In the genomic region with DNA sequence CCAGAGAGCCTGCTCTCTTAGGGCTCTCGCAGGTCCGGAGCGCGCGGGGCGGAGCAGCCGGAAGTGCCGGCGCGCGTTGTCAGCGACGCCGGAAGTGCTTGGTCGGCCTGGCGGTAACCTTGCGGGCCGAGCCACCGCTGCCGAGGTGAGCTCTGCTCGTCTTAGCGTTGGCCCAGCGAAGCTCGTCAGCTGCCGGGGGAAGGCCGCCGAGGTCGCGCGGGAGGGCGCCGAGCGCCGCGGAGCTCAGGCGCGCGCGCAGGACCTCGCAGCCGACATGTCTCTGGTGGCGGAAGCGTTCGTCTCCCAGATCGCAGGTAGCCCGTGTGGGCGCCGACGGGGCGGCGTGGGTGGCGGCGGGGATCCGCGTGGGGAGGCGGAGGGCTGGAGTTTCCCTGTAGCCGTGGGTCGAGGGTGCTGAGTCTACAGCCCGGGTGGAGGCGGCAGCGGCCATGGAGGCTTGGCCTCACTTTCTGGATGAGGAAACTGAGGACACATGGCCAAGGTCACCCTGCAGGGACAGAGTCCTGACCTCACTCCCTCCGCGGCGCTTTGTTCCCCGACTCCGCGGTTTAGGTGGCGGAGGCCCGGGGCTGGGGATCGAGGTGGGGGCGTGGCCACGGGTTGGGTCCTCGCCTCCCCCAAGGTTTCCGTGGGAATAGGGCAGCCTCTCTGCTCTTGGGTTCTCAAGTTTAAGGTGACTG, we compare ENCODE assay signal across 8 mouse cellular contexts. TPM values are rescaled to one million over a fixed set of nuclear protein-coding genes. Genes with fewer than 3 reads are reported as not detected.
DNase-seq lines count a peak whose midpoint lies in the region; ATAC-seq and TF ChIP-seq lines count a peak whose summit lies in the region.

A gene (plus strand): TSS at position 74 of the 701 bp plus-strand sequence.

- under 1% methylated on average over 74 of the region's 74 CpGs for WGBS in forebrain, embryonic 14.5 days
- under 1% methylated on average over 74 of the region's 74 CpGs for WGBS in lung, embryonic 15.5 days

- H3K4me2 ChIP-seq in forebrain, embryonic 14.5 days (ENCODE audit: low read length) = peak within 1 kb of the TSS; percentile 64
- H3K4me2 ChIP-seq in lung, embryonic 15.5 days = peak within 1 kb of the TSS; percentile 70

- peak within 1 kb of the TSS; percentile 2 for H3K27ac ChIP-seq in forebrain, embryonic 14.5 days (ENCODE audit: low read depth, low read length)
- peak within 1 kb of the TSS; percentile 97 for H3K27ac ChIP-seq in layer of hippocampus, adult 2 months
- H3K27ac ChIP-seq in lung, embryonic 15.5 days = peak within 1 kb of the TSS; percentile 93

- intact Hi-C loops in heart, postnatal 14 days (cut with DNase I) = loop anchor here (10.0 kb wide), 1 partner anchor 139 kb away; no protein-coding TSS in a partner anchor

- H3K9me3 ChIP-seq in forebrain, embryonic 14.5 days (replicated peaks; ENCODE audit: control insufficient read depth, low read length) = no peaks in the 10 kb centered on the region
- H3K9me3 ChIP-seq in lung, embryonic 15.5 days = no peaks in the 10 kb centered on the region

- H3K27me3 ChIP-seq in forebrain, embryonic 14.5 days (replicated peaks; ENCODE audit: control insufficient read depth, insufficient read depth, low read length) = no peaks in the 10 kb centered on the region
- peaks cover 8% of the 10 kb centered on the region; the same call in 1 of the 2 replicates for H3K27me3 ChIP-seq in lung, embryonic 15.5 days

- H3K4me3 ChIP-seq in forebrain, embryonic 14.5 days (ENCODE audit: low read depth, low read length) = peak within 1 kb of the TSS; percentile 86
- peak within 1 kb of the TSS; percentile 89 for H3K4me3 ChIP-seq in layer of hippocampus, adult 2 months
- peak within 1 kb of the TSS; percentile 97 for H3K4me3 ChIP-seq in lung, embryonic 15.5 days

- H3K4me1 ChIP-seq in forebrain, embryonic 14.5 days (ENCODE audit: control insufficient read depth, insufficient read depth, low read length) = no peaks in the 10 kb centered on the region
- peaks cover 6% of the 10 kb centered on the region for H3K4me1 ChIP-seq in lung, embryonic 15.5 days

- no peaks in the 10 kb centered on the region for H3K36me3 ChIP-seq in forebrain, embryonic 14.5 days (ENCODE audit: control insufficient read depth, insufficient read depth, low read length)
- H3K36me3 ChIP-seq in lung, embryonic 15.5 days = no peaks in the 10 kb centered on the region

- H3K9ac ChIP-seq in forebrain, embryonic 14.5 days (ENCODE audit: low read length) = peak within 1 kb of the TSS; percentile 89
- peak within 1 kb of the TSS; percentile 85 for H3K9ac ChIP-seq in lung, embryonic 15.5 days

- TF ChIP-seq CTCF in layer of hippocampus, adult 2 months (conservative IDR thresholded peaks at IDR 0.05) = no peak

- peak; percentile 83 for DNase-seq in ES-CJ7 (ENCODE audit: low read depth, low spot score)
- peak; percentile 85 for DNase-seq in forebrain, embryonic 14.5 days (ENCODE audit: low spot score)
- DNase-seq in heart, postnatal 14 days = peak; percentile 82 to 83
- peak; percentile 64 to 77 for DNase-seq in layer of hippocampus, adult 2 months (ENCODE audit: low spot score in 2 of 2)
- peak; percentile 62 for DNase-seq in ovary, adult 18-20 months (ENCODE audit: low spot score)
- peak; percentile 75 for DNase-seq in thymus, postnatal 0 days (ENCODE audit: low spot score)

- ATAC-seq in cerebellum, adult (ENCODE audit: insufficient number of reproducible peaks, low FRiP score, low TSS enrichment) = peak; percentile 97
- ATAC-seq in forebrain, embryonic 14.5 days = peak; percentile 96
- peak; percentile 92 for ATAC-seq in lung, embryonic 15.5 days (ENCODE audit: borderline replicate concordance, extremely low read depth, low FRiP score, low TSS enrichment)

RNA-seq across cellular contexts. Expression of the gene that starts here (rescaled TPM):
- polyA plus RNA-seq in forebrain, embryonic 14.5 days (2014; fragmentation: Nextera tagmentation; extraction: Ambion mirVana) = 161 and 168 TPM in 2 replicates
- total RNA-seq in heart, postnatal 14 days (2021) = 100 to 1,000 TPM; 104 to 121 TPM
- total RNA-seq in layer of hippocampus, adult 2 months (2021) = 10 to 100 TPM; 41.8 to 42.8 TPM
- polyA plus RNA-seq in lung, embryonic 15.5 days (2015; fragmentation: Nextera tagmentation; extraction: Ambion mirVana) = 111 and 119 TPM in 2 replicates
- 92.9 and 95.3 TPM in 2 replicates for polyA plus RNA-seq in thymus, postnatal 0 days (2015; fragmentation: Nextera tagmentation; extraction: Ambion mirVana)

Comparison
In these comparisons a context has a peak if more than half of its experiments do, and no peak if none do; other contexts are left out.
1. Peak in every context shown above with its lines: DNase-seq, ATAC-seq, H3K4me3 ChIP-seq and H3K27ac ChIP-seq.
2. H3K27ac ChIP-seq: peak in every context shown above with its lines; median percentile 97 in layer of hippocampus, adult 2 months; 93 in lung, embryonic 15.5 days; 2 in forebrain, embryonic 14.5 days.